Mouse (Mus musculus): ENCODE results near the gene Syne4.

- no peak for TF ChIP-seq ZNF384 (IDR thresholded peaks at IDR 0.05; ENCODE audit: low read depth, low read length)
- no peak for TF ChIP-seq HCFC1 (IDR thresholded peaks at IDR 0.05; ENCODE audit: borderline replicate concordance, insufficient read depth, low read length)
Observed at GRCm38 (mm10) chr7:30281522-30281921, 33.1 kb upstream of the Syne4 start.

Measured in ES-E14 (cell line).